Mouse (Mus musculus) heart, postnatal 0 days (tissue): ENCODE measurements around the gene Ccl2. TPM values are rescaled to one million over a fixed set of nuclear protein-coding genes. Genes with fewer than 3 reads are reported as not detected.

Source experiments
- ATAC-seq: fragments of 200-750 bp; cut with Nextera tagmentation; 2 replicates; pipeline ENCODE4 v1.8.0; 2017; ENCODE audit warnings: low read depth, moderate number of reproducible peaks, moderate library complexity; ENCODE audit not compliant: insufficient read depth
- DNase-seq: peaks from one replicate; pipeline ENCODE4 v3.0.0-alpha.2; 2016; ENCODE audit warnings: low spot score
- H3K27ac ChIP-seq: fragments of 300-500 bp; sonication (generic); 2 replicates; pipeline ENCODE4 v1.5.1; 2014; ENCODE audit warnings: low read depth, mild to moderate bottlenecking
- H3K27me3 ChIP-seq: fragments of 300-500 bp; sonication (generic); 2 replicates; pipeline ENCODE4 v1.6.1; 2014; ENCODE audit warnings: low read length, mixed read lengths; ENCODE audit not compliant: control insufficient read depth, insufficient read depth
- H3K36me3 ChIP-seq: fragments of 300-500 bp; sonication (generic); replicated peaks from 2 replicates; pipeline ENCODE4 v1.6.1; 2014; ENCODE audit warnings: low read length, mixed read lengths; ENCODE audit not compliant: control insufficient read depth, insufficient read depth
- H3K4me1 ChIP-seq: fragments of 300-500 bp; sonication (generic); 2 replicates; pipeline ENCODE4 v1.6.1; 2014; ENCODE audit warnings: antibody characterized with exemption; ENCODE audit not compliant: control insufficient read depth, insufficient read depth
- H3K4me2 ChIP-seq: fragments of 300-500 bp; sonication (generic); 2 replicates; pipeline ENCODE4 v1.6.1; 2014; ENCODE audit warnings: low read depth, mild to moderate bottlenecking, low read length, moderate library complexity
- H3K4me3 ChIP-seq: fragments of 300-500 bp; sonication (generic); 2 replicates; pipeline ENCODE4 v1.5.1; 2014; ENCODE audit warnings: low read depth, low read length
- H3K9ac ChIP-seq: fragments of 300-500 bp; sonication (generic); replicated peaks from 2 replicates; pipeline ENCODE4 v1.6.1; 2014; ENCODE audit warnings: low read depth, low read length, mixed read lengths
- H3K9me3 ChIP-seq: fragments of 300-500 bp; sonication (generic); replicated peaks from 2 replicates; pipeline ENCODE4 v1.6.1; 2016; ENCODE audit warnings: low read length; ENCODE audit not compliant: control insufficient read depth
- CTCF ChIP-seq: IDR thresholded peaks from 2 replicates; pipeline ENCODE4 v1.5.1; 2016; ENCODE audit warnings: antibody characterized with exemption, control low read depth, low read depth
- EP300 ChIP-seq: IDR thresholded peaks from 2 replicates; pipeline ENCODE4 v1.6.1; 2016; ENCODE audit warnings: antibody characterized with exemption, low read depth
- WGBS: fragments of 180-500 bp; shearing (Covaris S2); extraction: QIAGEN DNeasy Blood & Tissue Kit; methylation state at CpG from one replicate; pipeline ENCODE4 v1.1.7; 2014; 5-methylcytosine and 5-hydroxymethylcytosine counted together
- polyA plus RNA-seq: library from polyadenylated mRNA; unstranded; fragments of >200 nt; fragmentation: Nextera tagmentation; extraction: Ambion mirVana; gene quantifications from 2 replicates; pipeline ENCODE4 v1.2.1, GENCODE M21; 2015
- total RNA-seq: library from RNA; depleted of rRNA; stranded (reverse); fragments of >200 nt; gene quantifications from 2 replicates; pipeline ENCODE4 v1.2.3, GENCODE M21; 2014; ENCODE audit warnings: low replicate concordance

Ccl2 gene
- total and polyA plus RNA-seq, 2 experiments from 2014 or later: 7.2 to 8.0 TPM

DNA sequence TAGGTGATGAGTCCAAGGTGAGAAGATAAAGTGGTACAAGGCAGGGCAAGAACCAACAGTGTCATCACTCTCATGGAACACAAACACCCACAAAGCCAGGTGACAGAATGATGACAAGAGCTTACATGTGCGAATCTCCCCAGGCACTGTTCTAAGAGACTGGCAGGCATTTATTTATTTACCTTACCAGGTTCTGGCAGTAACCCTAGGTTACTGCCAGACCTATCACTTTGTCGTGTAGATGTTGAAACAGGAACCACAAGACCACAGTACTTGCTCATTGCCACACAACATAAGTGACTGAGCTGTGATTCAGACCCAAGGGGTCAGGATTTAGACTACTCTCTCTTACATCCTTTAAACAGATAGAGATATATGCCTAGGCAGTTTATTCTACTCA lies 20.3 kb upstream of the Ccl2 start:
- ATAC-seq: no peak
- 51% methylated on average over 2 of the region's 2 CpGs for WGBS
- no peak overlapping the region for H3K4me3 ChIP-seq

DNA sequence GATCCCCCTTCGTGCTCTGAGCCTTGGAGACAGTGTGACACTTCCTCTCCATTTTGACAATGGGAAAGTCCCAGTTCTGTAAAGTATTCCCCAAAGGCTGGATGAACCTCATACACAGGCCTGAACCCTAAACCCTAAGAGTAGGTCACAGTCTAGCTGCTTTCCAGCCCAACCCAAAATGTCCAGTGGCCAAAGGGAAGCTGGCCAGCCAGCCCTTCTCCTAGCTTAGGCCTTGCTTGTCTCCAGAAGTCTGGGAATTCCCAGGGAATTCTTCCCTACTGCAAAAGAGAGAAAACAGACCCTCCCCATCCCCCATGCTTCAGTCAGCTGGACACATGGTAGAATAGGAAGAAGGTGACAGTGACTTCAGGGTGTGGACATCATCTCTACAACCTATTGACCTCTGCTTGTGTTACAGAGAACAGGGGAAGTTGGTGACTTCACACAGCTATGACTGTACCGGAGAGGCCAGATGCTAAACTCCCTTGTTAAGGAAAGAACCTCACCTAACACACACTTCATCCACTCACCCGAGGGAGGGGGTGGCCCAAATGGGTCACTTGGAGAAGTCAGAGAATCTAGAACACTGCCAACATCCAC lies 19.1 kb upstream of the Ccl2 start:
- peak; percentile 17; the same call in 1 of the 2 replicates for ATAC-seq
- WGBS: 63% methylated on average over 3 of the region's 3 CpGs
- TF ChIP-seq CTCF (no peak), EP300 (no peak)

More for the DNA sequence above, 20.3 kb upstream of the Ccl2 start:
- Histone ChIP-seq H3K9me3 (no peaks in the 10 kb centered on the region), H3K27me3 (no peaks in the 10 kb centered on the region), H3K4me1 (no peaks in the 10 kb centered on the region), H3K36me3 (no peaks in the 10 kb centered on the region), H3K27ac (no peak overlapping the region), H3K9ac (no peak overlapping the region), H3K4me2 (no peak overlapping the region)
- DNase-seq: no peak
- TF ChIP-seq EP300 (no peak), CTCF (no peak)

DNA sequence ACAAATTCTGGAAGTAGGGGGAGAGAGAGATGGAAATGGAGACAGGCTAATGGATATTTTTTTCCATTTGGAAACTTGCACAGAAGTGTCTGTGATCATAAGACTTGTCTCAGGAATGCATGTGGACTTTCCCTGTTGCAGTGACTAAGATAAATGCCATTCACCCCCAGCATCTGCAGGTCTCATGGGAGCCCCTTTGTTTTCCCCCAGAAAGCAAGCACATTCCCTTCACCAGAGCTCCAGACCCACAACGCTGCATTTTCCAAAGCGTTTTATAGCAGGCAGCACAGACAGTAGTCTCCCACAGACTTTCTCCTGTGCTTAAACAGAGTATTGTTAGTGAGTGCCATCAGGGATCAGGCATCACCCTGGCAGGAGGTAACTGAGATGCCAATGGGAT lies 16.0 kb upstream of the Ccl2 start:
- no peak overlapping the region for H3K4me3 ChIP-seq
- no peaks in the 10 kb centered on the region for H3K9me3 ChIP-seq
- no peaks in the 10 kb centered on the region for H3K4me1 ChIP-seq
- H3K36me3 ChIP-seq: no peaks in the 10 kb centered on the region
- no peak for ATAC-seq
- TF ChIP-seq EP300: no peak
- TF ChIP-seq CTCF: no peak
- no peak overlapping the region for H3K4me2 ChIP-seq
- H3K27me3 ChIP-seq: no peaks in the 10 kb centered on the region
- no peak overlapping the region for H3K9ac ChIP-seq
- no peak overlapping the region for H3K27ac ChIP-seq
- no peak for DNase-seq
- 26% methylated on average over 2 of the region's 2 CpGs for WGBS

More for the DNA sequence above, 19.1 kb upstream of the Ccl2 start:
- no peaks in the 10 kb centered on the region for H3K4me1 ChIP-seq
- no peak for DNase-seq
- no peak overlapping the region for H3K9ac ChIP-seq
- no peak overlapping the region for H3K4me2 ChIP-seq
- no peak overlapping the region for H3K4me3 ChIP-seq
- H3K36me3 ChIP-seq: no peaks in the 10 kb centered on the region
- H3K27ac ChIP-seq: no peak overlapping the region
- H3K9me3 ChIP-seq: no peaks in the 10 kb centered on the region
- H3K27me3 ChIP-seq: no peaks in the 10 kb centered on the region

DNA sequence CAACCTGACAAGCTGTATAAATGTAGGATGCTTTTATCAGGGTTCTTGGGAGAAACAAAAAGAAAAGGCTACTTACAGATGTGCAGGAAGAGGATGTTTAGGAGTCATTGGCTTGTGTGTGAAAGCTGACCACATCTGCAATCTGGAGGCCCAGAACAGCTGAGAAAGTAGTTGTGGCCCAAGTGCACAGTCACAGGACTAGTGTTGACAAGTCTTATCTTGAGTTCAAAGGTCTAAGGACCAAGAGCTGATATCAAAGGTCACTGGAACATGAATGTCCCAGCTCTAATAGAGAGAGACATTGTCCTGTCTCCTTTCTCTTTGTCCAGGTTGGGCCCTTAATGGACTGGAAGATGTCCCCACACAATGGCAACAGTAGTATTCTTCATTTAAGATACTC lies 15.6 kb upstream of the Ccl2 start:
- no peak overlapping the region for H3K4me2 ChIP-seq
- no peaks in the 10 kb centered on the region for H3K36me3 ChIP-seq
- no peak overlapping the region for H3K27ac ChIP-seq
- ATAC-seq (no peak), DNase-seq (no peak)
- TF ChIP-seq EP300 (no peak), CTCF (no peak)
- no peaks in the 10 kb centered on the region for H3K9me3 ChIP-seq
- no peak overlapping the region for H3K9ac ChIP-seq
- no peaks in the 10 kb centered on the region for H3K4me1 ChIP-seq
- H3K27me3 ChIP-seq: no peaks in the 10 kb centered on the region
- no peak overlapping the region for H3K4me3 ChIP-seq

- Histone ChIP-seq H3K9ac (no peak overlapping the region), H3K36me3 (no peaks in the 10 kb centered on the region), H3K9me3 (no peaks in the 10 kb centered on the region), H3K4me1 (no peaks in the 10 kb centered on the region), H3K27me3 (no peaks in the 10 kb centered on the region), H3K27ac (no peak overlapping the region), H3K4me2 (no peak overlapping the region), H3K4me3 (no peak overlapping the region)
- no peak for TF ChIP-seq CTCF
- TF ChIP-seq EP300: no peak
- 31% methylated on average over 3 of the region's 3 CpGs for WGBS
- ATAC-seq: no peak
- DNase-seq: no peak
These were observed 14.0 kb upstream of the Ccl2 start for GRCm38 (mm10) chr11:82021406-82021805.

GRCm38 (mm10) chr11:82022504-82023056 lies 12.8 kb upstream of the Ccl2 start:
- Histone ChIP-seq H3K4me2 (no peak overlapping the region), H3K9me3 (no peaks in the 10 kb centered on the region), H3K4me3 (no peak overlapping the region), H3K27ac (no peak overlapping the region), H3K4me1 (no peaks in the 10 kb centered on the region), H3K27me3 (no peaks in the 10 kb centered on the region), H3K36me3 (no peaks in the 10 kb centered on the region), H3K9ac (no peak overlapping the region)
- ATAC-seq (no peak), DNase-seq (no peak)
- 78% methylated on average over 6 of the region's 6 CpGs for WGBS
- no peak for TF ChIP-seq CTCF
